Mouse (Mus musculus): ENCODE data around the gene Tmem253. TPM values are rescaled to one million over a fixed set of nuclear protein-coding genes. Genes with fewer than 3 reads are reported as not detected.

Tmem253 gene
- total RNA-seq (2021) = 1 to 10 TPM; 2.1 to 2.3 TPM

- no peak for DNase-seq
- intact Hi-C loops (cut with DNase I) = no loop called here
Observed at GRCm38 (mm10) chr14:52015445-52016100, at the start of gene Tmem253. TSS of gene Tmem253 (plus strand) at chr14:52015658.

- intact Hi-C loops (cut with DNase I) = no loop called here
- DNase-seq = no peak
Observed at GRCm38 (mm10) chr14:51967400-51967799, 48.1 kb upstream of the Tmem253 start.

GRCm38 (mm10) chr14:51979252-51979651 is 36.2 kb upstream of the Tmem253 start:
- intact Hi-C loops (cut with DNase I) = no loop called here
- no peak for DNase-seq

GRCm38 (mm10) chr14:51983251-51983650 is 32.2 kb upstream of the Tmem253 start:
- intact Hi-C loops (cut with DNase I) = loop anchor here (5.0 kb wide), 3 partner anchors 41 to 214 kb away; partner anchors contain the start of gene Supt16
- no peak for DNase-seq

- no peak for DNase-seq
- intact Hi-C loops (cut with DNase I) = loop anchor here (2.0 to 5.0 kb wide), 4 partner anchors 39 to 213 kb away; partner anchors contain the start of gene Supt16
Observed at GRCm38 (mm10) chr14:51983855-51984246, 31.6 kb upstream of the Tmem253 start.

- intact Hi-C loops (cut with DNase I) = loop anchor here (2.0 to 5.0 kb wide), 4 partner anchors 38 to 213 kb away; partner anchors contain the start of gene Supt16
Observed at GRCm38 (mm10) chr14:51984247-51985231, 30.9 kb upstream of the Tmem253 start, which contains the start of gene Arhgef40. TSS of gene Arhgef40 (plus strand) at chr14:51984719.

GRCm38 (mm10) chr14:51985301-51986152 is 29.9 kb upstream of the Tmem253 start:
- peak; percentile 77 to 85 for DNase-seq
- intact Hi-C loops (cut with DNase I) = loop anchor here (2.0 kb wide), 2 partner anchors 19 to 37 kb away; no protein-coding TSS in a partner anchor

More at GRCm38 (mm10) chr14:51984247-51985231, 30.9 kb upstream of the Tmem253 start, which contains the start of gene Arhgef40:
- DNase-seq = peak; percentile 79 to 85

GRCm38 (mm10) chr14:51986153-51986505 is 29.3 kb upstream of the Tmem253 start:
- intact Hi-C loops (cut with DNase I) = loop anchor here (2.0 kb wide), 1 partner anchor 19 kb away; no protein-coding TSS in a partner anchor
- no peak for DNase-seq

GRCm38 (mm10) chr14:51987177-51987576 is 28.3 kb upstream of the Tmem253 start:
- intact Hi-C loops (cut with DNase I) = loop anchor here (2.0 kb wide), 1 partner anchor 18 kb away; no protein-coding TSS in a partner anchor
- no peak for DNase-seq

GRCm38 (mm10) chr14:51988731-51989130 is 26.7 kb upstream of the Tmem253 start:
- intact Hi-C loops (cut with DNase I) = no loop called here

GRCm38 (mm10) chr14:51989461-51989970 is 25.9 kb upstream of the Tmem253 start:
- DNase-seq = no peak

More at GRCm38 (mm10) chr14:51988731-51989130, 26.7 kb upstream of the Tmem253 start:
- DNase-seq = no peak

GRCm38 (mm10) chr14:51994453-51994852 is 21.0 kb upstream of the Tmem253 start:
- intact Hi-C loops (cut with DNase I) = no loop called here
- no peak for DNase-seq

More at GRCm38 (mm10) chr14:51989461-51989970, 25.9 kb upstream of the Tmem253 start:
- intact Hi-C loops (cut with DNase I) = no loop called here

GRCm38 (mm10) chr14:51995219-51995871 is 20.1 kb upstream of the Tmem253 start:
- intact Hi-C loops (cut with DNase I) = no loop called here
- no peak for DNase-seq

- no peak for DNase-seq
- intact Hi-C loops (cut with DNase I) = no loop called here
Observed at GRCm38 (mm10) chr14:51996231-51996841, 19.1 kb upstream of the Tmem253 start.

- intact Hi-C loops (cut with DNase I) = no loop called here
- DNase-seq = no peak
Observed at GRCm38 (mm10) chr14:51996866-51997265, 18.6 kb upstream of the Tmem253 start.

GRCm38 (mm10) chr14:51997483-51997882 is 18.0 kb upstream of the Tmem253 start:
- intact Hi-C loops (cut with DNase I) = no loop called here
- DNase-seq = no peak

GRCm38 (mm10) chr14:52003981-52004495 is 11.4 kb upstream of the Tmem253 start:
- no peak for DNase-seq
- intact Hi-C loops (cut with DNase I) = loop anchor here (2.0 kb wide), 1 partner anchor 17 kb away; no protein-coding TSS in a partner anchor

- no peak for DNase-seq
- intact Hi-C loops (cut with DNase I) = loop anchor here (2.0 kb wide), 1 partner anchor 18 kb away; no protein-coding TSS in a partner anchor
Observed at GRCm38 (mm10) chr14:52005141-52005540, 10.3 kb upstream of the Tmem253 start.

Measured in heart, postnatal 36 days (tissue).